Mouse (Mus musculus) frontal cortex, adult (tissue): Measurements from ENCODE around the gene Abat.
A peak's percentile ranks its signal among the peaks of the same experiment; 100 is the strongest.

Experiments used
- ATAC-seq: cut with Nextera tagmentation; 2 replicates; pipeline ENCODE4 v1.9.2; 2017; ENCODE audit warnings: mild to moderate bottlenecking, moderate library complexity, mixed read lengths; ENCODE audit not compliant: low TSS enrichment

Abat gene

GRCm38 (mm10) chr16:8573751-8574150, 60.5 kb downstream of the Abat start:
- ATAC-seq = no peak

GRCm38 (mm10) chr16:8574316-8574715, 61.1 kb downstream of the Abat start:
- ATAC-seq = no peak

- no peak for ATAC-seq
Measured at GRCm38 (mm10) chr16:8576111-8576510, 62.9 kb downstream of the Abat start.

- ATAC-seq = no peak
Measured at GRCm38 (mm10) chr16:8576901-8577300, 63.7 kb downstream of the Abat start.

GRCm38 (mm10) chr16:8578326-8578725, 65.1 kb downstream of the Abat start:
- no peak for ATAC-seq

- ATAC-seq = no peak
Measured at GRCm38 (mm10) chr16:8579546-8579945, 66.3 kb downstream of the Abat start.

- no peak for ATAC-seq
Measured at GRCm38 (mm10) chr16:8581661-8582239, 68.5 kb downstream of the Abat start.

GRCm38 (mm10) chr16:8582579-8583295, 69.5 kb downstream of the Abat start:
- ATAC-seq = no peak

GRCm38 (mm10) chr16:8584248-8584647, 71.0 kb downstream of the Abat start:
- ATAC-seq = no peak

GRCm38 (mm10) chr16:8585056-8585455, 71.8 kb downstream of the Abat start:
- ATAC-seq = no peak

GRCm38 (mm10) chr16:8595411-8595810, 82.2 kb downstream of the Abat start:
- peak; percentile 74 for ATAC-seq

- ATAC-seq = peak; percentile 77
Measured at GRCm38 (mm10) chr16:8596336-8596735, 83.1 kb downstream of the Abat start.

GRCm38 (mm10) chr16:8597516-8597915, 84.3 kb downstream of the Abat start:
- no peak for ATAC-seq

- no peak for ATAC-seq
Measured at GRCm38 (mm10) chr16:8603789-8604188, 90.6 kb downstream of the Abat start.

GRCm38 (mm10) chr16:8610397-8610796, 97.2 kb downstream of the Abat start:
- no peak for ATAC-seq

GRCm38 (mm10) chr16:8612214-8613005, 99.2 kb downstream of the Abat start:
- ATAC-seq = no peak

GRCm38 (mm10) chr16:8613039-8613438, 99.8 kb downstream of the Abat start:
- no peak for ATAC-seq

GRCm38 (mm10) chr16:8613447-8613846, 100.2 kb downstream of the Abat start:
- no peak for ATAC-seq

- no peak for ATAC-seq
Measured at GRCm38 (mm10) chr16:8619659-8620314, 106.6 kb downstream of the Abat start.

- no peak for ATAC-seq
Measured at GRCm38 (mm10) chr16:8620315-8621115, 107.3 kb downstream of the Abat start.

GRCm38 (mm10) chr16:8630419-8630818, 117.2 kb downstream of the Abat start:
- ATAC-seq = no peak
